Mouse (Mus musculus) heart, postnatal 0 days (tissue): ENCODE data around the gene 1700042G07Rik.

Experiments used
- CTCF ChIP-seq: IDR thresholded peaks from 2 replicates; pipeline ENCODE4 v1.5.1; 2016; ENCODE audit warnings: antibody characterized with exemption, control low read depth, low read depth
- EP300 ChIP-seq: IDR thresholded peaks from 2 replicates; pipeline ENCODE4 v1.6.1; 2016; ENCODE audit warnings: antibody characterized with exemption, low read depth

DNA sequence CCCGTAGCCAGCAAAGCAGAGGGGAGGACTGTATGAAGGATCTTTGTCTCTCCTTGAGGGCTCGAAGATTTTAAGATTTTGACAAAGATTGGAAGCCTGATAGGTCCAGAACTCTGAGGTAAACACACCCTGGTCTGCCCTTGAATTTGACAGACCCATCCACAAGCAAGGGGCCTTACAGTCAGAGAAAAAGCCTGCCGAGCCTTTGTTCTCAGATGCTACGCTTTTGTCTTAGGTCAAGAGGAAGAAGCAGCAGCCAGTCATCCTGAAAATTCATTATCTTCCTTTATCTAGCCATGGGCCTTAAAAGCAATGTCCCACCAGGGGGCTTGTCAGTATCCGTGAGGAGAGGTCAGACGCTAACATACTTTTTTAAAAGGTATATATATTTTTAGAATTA lies 45.2 kb upstream of the 1700042G07Rik start:
- TF ChIP-seq CTCF, result no peak
- no peak for TF ChIP-seq EP300
